Mouse (Mus musculus): ENCODE data around the gene Adarb1. TPM values are rescaled to one million over a fixed set of nuclear protein-coding genes. Genes with fewer than 3 reads are reported as not detected.

The Adarb1 gene
- polyA plus RNA-seq, 1 experiment from 2014 or later, result 2.9 TPM

DNA sequence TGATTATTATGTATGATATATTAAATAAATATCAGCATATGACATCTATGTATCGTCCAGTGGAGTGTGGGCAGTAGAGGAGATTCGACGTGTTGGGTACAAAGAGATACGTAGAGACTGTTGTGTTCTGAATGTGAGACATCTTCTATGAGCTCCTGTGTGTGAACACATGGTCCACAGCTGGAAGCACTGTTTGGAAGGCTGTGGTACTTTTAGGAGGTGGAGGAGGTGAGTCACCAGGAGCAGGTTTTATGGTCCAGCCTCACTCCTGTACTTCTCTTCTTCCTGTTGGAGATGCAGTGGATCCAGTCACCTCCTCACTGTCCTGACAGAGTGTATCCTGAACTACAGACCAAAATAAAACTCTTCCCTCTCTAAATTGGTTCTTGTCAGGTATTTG is 38.9 kb downstream of the Adarb1 start:
- Histone ChIP-seq H3K27me3 (replicated peaks) (peaks cover 4% of the 10 kb centered on the region), H3K27ac (no peak overlapping the region), H3K36me3 (no peaks in the 10 kb centered on the region), H3K9me3 (replicated peaks) (no peaks in the 10 kb centered on the region), H3K4me3 (no peak overlapping the region), H3K4me1 (no peaks in the 10 kb centered on the region), H3K4me2 (no peak overlapping the region), H3K9ac (no peak overlapping the region)
- WGBS (ENCODE audit: insufficient replicate concordance), result 77% methylated on average over 4 of the region's 4 CpGs
- ATAC-seq, result no peak

DNA sequence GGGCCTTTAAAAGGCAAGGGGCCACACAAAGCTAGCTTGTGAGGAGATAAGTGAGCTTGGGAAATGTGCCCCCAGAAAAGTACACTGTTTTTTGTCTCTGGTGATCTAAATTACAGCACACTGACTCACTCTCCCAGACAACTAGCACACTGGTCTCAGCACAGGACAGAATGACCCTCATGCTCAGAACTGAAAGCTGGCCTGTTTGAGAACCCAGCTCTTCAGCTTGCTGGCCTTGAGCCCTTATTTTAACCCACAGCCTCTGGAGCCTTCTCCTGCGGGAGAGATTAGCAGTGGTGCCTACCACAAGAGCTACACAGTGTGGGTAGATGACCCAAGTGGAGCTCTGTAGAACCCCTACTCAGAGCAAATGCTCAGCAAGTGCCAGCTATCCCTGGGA is 42.0 kb downstream of the Adarb1 start:
- H3K9me3 ChIP-seq (replicated peaks), result no peaks in the 10 kb centered on the region
- no peak for ATAC-seq
- H3K9ac ChIP-seq, result no peak overlapping the region
- H3K4me3 ChIP-seq, result no peak overlapping the region
- H3K27ac ChIP-seq, result no peak overlapping the region
- no peaks in the 10 kb centered on the region; the same call in 1 of the 2 replicates for H3K4me1 ChIP-seq
- no peaks in the 10 kb centered on the region for H3K36me3 ChIP-seq
- H3K27me3 ChIP-seq (replicated peaks), result no peaks in the 10 kb centered on the region; the same call in 1 of the 2 replicates
- 70% methylated on average over 1 of the region's 1 CpGs for WGBS (ENCODE audit: insufficient replicate concordance)
- H3K4me2 ChIP-seq, result no peak overlapping the region

DNA sequence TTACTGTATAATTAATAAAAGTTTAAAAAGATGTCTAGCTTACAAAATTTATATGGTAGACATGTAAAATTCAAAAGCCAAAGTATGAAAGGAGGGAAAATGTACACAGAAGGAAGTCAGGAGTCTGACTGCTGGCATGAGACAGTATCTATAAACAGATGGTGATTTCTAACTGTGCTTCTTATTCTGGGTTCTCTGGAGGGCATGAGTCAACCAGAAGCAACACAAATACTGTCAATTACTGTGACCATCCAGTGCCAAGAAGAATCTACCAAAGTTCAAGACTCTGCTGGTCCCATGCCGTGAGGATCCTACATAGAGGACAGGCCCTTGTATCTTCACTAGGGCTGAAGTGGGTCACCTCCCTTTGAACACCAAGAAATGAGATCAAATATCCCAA is 43.1 kb downstream of the Adarb1 start:
- no peaks in the 10 kb centered on the region; the same call in 1 of the 2 replicates for H3K4me1 ChIP-seq
- WGBS (ENCODE audit: insufficient replicate concordance), result 76% methylated on average over 1 of the region's 1 CpGs
- H3K4me2 ChIP-seq, result no peak overlapping the region
- H3K27me3 ChIP-seq (replicated peaks), result no peaks in the 10 kb centered on the region
- H3K4me3 ChIP-seq, result no peak overlapping the region
- H3K9ac ChIP-seq, result no peak overlapping the region
- H3K27ac ChIP-seq, result no peak overlapping the region
- no peaks in the 10 kb centered on the region for H3K36me3 ChIP-seq
- ATAC-seq, result no peak
- H3K9me3 ChIP-seq (replicated peaks), result no peaks in the 10 kb centered on the region

DNA sequence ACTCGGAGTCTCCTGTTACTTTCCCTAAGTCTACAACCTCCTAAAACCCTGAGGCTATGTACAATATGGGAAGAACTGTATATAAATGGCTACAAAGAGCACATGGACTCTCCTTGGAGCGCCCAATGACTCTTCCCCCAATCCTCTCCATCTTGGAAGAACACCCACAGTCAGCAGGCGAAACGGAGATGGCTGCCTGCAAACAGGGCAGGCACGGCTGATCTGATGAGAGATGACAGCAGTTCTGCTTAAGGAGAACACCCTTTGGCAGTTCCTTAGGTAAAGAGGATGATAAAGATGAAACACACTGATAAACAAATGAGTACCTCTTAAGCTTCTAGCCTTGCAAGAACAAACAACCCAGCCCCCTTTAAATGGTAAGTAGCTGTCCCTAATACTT is 43.7 kb downstream of the Adarb1 start:
- H3K9me3 ChIP-seq (replicated peaks), result no peaks in the 10 kb centered on the region
- H3K4me2 ChIP-seq, result no peak overlapping the region
- no peak overlapping the region for H3K4me3 ChIP-seq
- no peak overlapping the region for H3K27ac ChIP-seq
- H3K36me3 ChIP-seq, result no peaks in the 10 kb centered on the region
- H3K27me3 ChIP-seq (replicated peaks), result no peaks in the 10 kb centered on the region
- H3K9ac ChIP-seq, result no peak overlapping the region
- H3K4me1 ChIP-seq, result no peaks in the 10 kb centered on the region; the same call in 1 of the 2 replicates
- ATAC-seq, result no peak
- 68% methylated on average over 5 of the region's 5 CpGs for WGBS (ENCODE audit: insufficient replicate concordance)

- ATAC-seq, result no peak
- 76% methylated on average over 5 of the region's 5 CpGs for WGBS (ENCODE audit: insufficient replicate concordance)
Observed at GRCm38 (mm10) chr10:77370129-77370528, 47.9 kb downstream of the Adarb1 start.

DNA sequence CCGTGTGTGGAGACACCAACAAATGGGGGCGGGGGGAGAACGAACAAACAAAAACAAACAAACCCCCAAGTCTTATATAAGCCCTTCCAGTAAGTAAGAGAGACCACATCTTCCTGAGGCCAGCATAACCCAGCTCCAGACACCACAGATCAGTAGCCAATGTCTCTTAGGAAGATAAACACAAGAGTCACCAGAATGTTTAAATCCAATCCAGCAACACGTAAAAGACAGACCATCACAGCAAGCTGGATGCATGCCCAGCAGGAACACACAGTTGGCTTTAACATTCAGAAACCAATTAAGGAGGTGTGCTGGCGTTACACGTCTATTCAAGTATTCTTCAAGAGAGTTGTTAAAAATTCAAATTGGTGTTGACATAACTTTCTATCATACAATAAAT is 50.1 kb downstream of the Adarb1 start:
- no peaks in the 10 kb centered on the region for H3K27me3 ChIP-seq (replicated peaks)
- no peak overlapping the region for H3K4me2 ChIP-seq
- no peak overlapping the region for H3K9ac ChIP-seq
- H3K4me1 ChIP-seq, result no peaks in the 10 kb centered on the region; the same call in 1 of the 2 replicates
- no peaks in the 10 kb centered on the region for H3K9me3 ChIP-seq (replicated peaks)
- ATAC-seq, result no peak
- no peaks in the 10 kb centered on the region for H3K36me3 ChIP-seq
- no peak overlapping the region for H3K27ac ChIP-seq
- WGBS (ENCODE audit: insufficient replicate concordance), result 63% methylated on average over 6 of the region's 6 CpGs
- no peak overlapping the region for H3K4me3 ChIP-seq

More at GRCm38 (mm10) chr10:77370129-77370528, 47.9 kb downstream of the Adarb1 start:
- Histone ChIP-seq H3K4me2 (no peak overlapping the region), H3K36me3 (no peaks in the 10 kb centered on the region), H3K9me3 (replicated peaks) (no peaks in the 10 kb centered on the region), H3K27ac (no peak overlapping the region), H3K4me3 (no peak overlapping the region), H3K4me1 (no peaks in the 10 kb centered on the region; the same call in 1 of the 2 replicates), H3K27me3 (replicated peaks) (no peaks in the 10 kb centered on the region), H3K9ac (no peak overlapping the region)

GRCm38 (mm10) chr10:77366959-77367358 is 51.1 kb downstream of the Adarb1 start:
- Histone ChIP-seq H3K9me3 (replicated peaks) (no peaks in the 10 kb centered on the region), H3K9ac (no peak overlapping the region), H3K27ac (no peak overlapping the region), H3K4me1 (no peaks in the 10 kb centered on the region), H3K4me3 (no peak overlapping the region), H3K4me2 (no peak overlapping the region), H3K27me3 (replicated peaks) (no peaks in the 10 kb centered on the region), H3K36me3 (no peaks in the 10 kb centered on the region)
- no peak for ATAC-seq
- WGBS (ENCODE audit: insufficient replicate concordance), result 48% methylated on average over 4 of the region's 4 CpGs

DNA sequence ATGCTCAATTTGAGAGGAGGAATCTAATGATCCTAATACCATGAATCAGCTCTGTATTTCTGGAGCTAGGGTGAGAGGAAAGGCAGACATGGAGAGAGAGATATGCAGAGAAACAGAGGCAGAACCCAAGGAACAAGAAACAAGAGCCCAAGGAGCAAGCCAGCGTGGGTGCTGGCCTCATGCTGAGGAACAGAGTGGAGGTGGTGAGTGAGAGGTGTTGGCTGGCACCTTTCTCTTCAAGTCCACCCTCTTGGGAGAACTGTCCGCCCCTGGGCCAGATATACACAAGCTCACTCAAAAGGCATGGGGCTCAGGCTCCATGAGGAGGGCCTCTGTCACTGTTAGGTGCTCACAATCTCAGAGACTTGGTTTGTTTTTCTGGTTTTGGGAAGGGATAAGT is 52.9 kb downstream of the Adarb1 start:
- H3K27me3 ChIP-seq (replicated peaks), result no peaks in the 10 kb centered on the region
- WGBS (ENCODE audit: insufficient replicate concordance), result 63% methylated on average over 2 of the region's 2 CpGs
- H3K36me3 ChIP-seq, result no peaks in the 10 kb centered on the region
- H3K4me3 ChIP-seq, result no peak overlapping the region
- ATAC-seq, result no peak
- H3K9me3 ChIP-seq (replicated peaks), result no peaks in the 10 kb centered on the region
- H3K27ac ChIP-seq, result no peak overlapping the region
- H3K4me2 ChIP-seq, result no peak overlapping the region
- H3K9ac ChIP-seq, result no peak overlapping the region
- H3K4me1 ChIP-seq, result no peaks in the 10 kb centered on the region

- Histone ChIP-seq H3K27ac (no peak overlapping the region), H3K9me3 (replicated peaks) (no peaks in the 10 kb centered on the region), H3K4me3 (no peak overlapping the region), H3K9ac (no peak overlapping the region), H3K4me1 (no peaks in the 10 kb centered on the region), H3K27me3 (replicated peaks) (no peaks in the 10 kb centered on the region), H3K36me3 (no peaks in the 10 kb centered on the region), H3K4me2 (no peak overlapping the region)
- ATAC-seq, result no peak
- WGBS (ENCODE audit: insufficient replicate concordance), result 46% methylated on average over 2 of the region's 2 CpGs
Observed at GRCm38 (mm10) chr10:77360486-77360885, 57.6 kb downstream of the Adarb1 start.

- Histone ChIP-seq H3K4me1 (no peaks in the 10 kb centered on the region), H3K27me3 (replicated peaks) (no peaks in the 10 kb centered on the region), H3K4me2 (no peak overlapping the region), H3K4me3 (no peak overlapping the region), H3K9ac (no peak overlapping the region), H3K27ac (no peak overlapping the region), H3K36me3 (no peaks in the 10 kb centered on the region), H3K9me3 (replicated peaks) (no peaks in the 10 kb centered on the region)
- no peak for ATAC-seq
- 70% methylated on average over 6 of the region's 6 CpGs for WGBS (ENCODE audit: insufficient replicate concordance)
Observed at GRCm38 (mm10) chr10:77357957-77358356, 60.1 kb downstream of the Adarb1 start.

DNA sequence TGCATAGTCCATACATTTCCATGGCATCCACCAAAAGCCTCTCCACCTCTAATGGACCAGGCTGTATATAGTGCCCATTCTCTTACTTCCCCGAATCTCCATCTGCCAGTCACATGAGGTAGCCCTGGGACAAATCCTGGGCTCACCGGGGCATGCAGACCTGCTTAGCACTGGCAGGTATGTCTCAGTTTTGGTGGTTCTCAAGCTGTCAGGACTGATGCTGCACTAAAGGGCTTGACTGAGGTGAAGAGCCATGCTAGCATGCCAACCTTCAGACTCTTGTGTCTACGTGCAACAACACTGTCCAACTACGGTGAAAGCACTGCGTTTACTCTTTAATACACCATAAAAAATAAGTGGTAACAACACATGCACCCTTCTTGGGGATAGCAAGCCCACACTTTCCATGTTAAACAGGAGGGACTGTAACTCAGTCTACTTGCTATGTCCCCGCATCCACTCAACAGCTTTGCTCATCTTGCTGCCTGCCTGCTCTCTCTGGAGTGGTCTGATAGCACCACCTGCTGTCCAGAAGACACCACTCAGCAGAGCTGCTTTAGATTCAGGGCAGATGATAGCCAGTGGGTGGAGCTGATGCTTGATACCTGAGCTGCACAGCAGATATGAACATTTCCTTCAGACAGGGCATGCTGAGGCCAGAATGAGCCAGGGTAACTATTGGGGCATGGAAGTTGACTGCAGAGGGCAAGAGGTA is 64.9 kb downstream of the Adarb1 start:
- peak; percentile 58 for ATAC-seq
- Histone ChIP-seq H3K9ac (no peak overlapping the region), H3K4me1 (no peaks in the 10 kb centered on the region), H3K36me3 (no peaks in the 10 kb centered on the region), H3K27me3 (replicated peaks) (no peaks in the 10 kb centered on the region), H3K4me3 (no peak overlapping the region), H3K27ac (no peak overlapping the region), H3K9me3 (replicated peaks) (no peaks in the 10 kb centered on the region), H3K4me2 (no peak overlapping the region)
- 78% methylated on average over 6 of the region's 6 CpGs for WGBS (ENCODE audit: insufficient replicate concordance)

GRCm38 (mm10) chr10:77342842-77343241 is 75.2 kb downstream of the Adarb1 start:
- H3K4me3 ChIP-seq, result no peak overlapping the region
- H3K4me2 ChIP-seq, result no peak overlapping the region
- H3K27ac ChIP-seq, result no peak overlapping the region
- no peaks in the 10 kb centered on the region for H3K9me3 ChIP-seq (replicated peaks)
- WGBS (ENCODE audit: insufficient replicate concordance), result 54% methylated on average over 3 of the region's 3 CpGs
- H3K4me1 ChIP-seq, result no peaks in the 10 kb centered on the region
- H3K27me3 ChIP-seq (replicated peaks), result peaks cover 6% of the 10 kb centered on the region
- no peaks in the 10 kb centered on the region for H3K36me3 ChIP-seq
- no peak overlapping the region for H3K9ac ChIP-seq
- no peak for ATAC-seq

DNA sequence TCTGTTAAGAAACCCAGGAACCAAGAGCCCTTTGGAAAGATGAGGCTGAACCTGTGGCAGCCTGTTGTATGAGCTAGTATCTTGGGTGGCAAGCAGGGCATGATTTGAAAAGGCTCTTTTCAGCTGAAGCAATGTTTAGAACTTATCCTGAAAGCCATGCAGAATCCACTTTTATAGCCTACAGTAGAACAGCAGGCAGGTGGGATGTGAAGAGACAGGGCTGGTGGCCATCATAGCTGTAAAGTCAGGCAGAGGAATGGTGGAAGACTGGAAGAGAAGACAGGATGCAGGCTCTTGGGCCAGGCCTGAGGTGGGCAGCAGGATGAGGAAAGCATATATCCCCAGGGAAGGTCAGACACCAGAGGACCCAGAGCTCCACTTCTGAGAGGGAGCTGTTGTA is 76.4 kb downstream of the Adarb1 start:
- Histone ChIP-seq H3K27ac (no peak overlapping the region), H3K4me1 (no peaks in the 10 kb centered on the region), H3K27me3 (replicated peaks) (peaks cover 6% of the 10 kb centered on the region), H3K9me3 (replicated peaks) (no peaks in the 10 kb centered on the region), H3K9ac (no peak overlapping the region), H3K4me3 (no peak overlapping the region), H3K4me2 (no peak overlapping the region), H3K36me3 (no peaks in the 10 kb centered on the region)
- no peak for ATAC-seq
